In genomic region chr1:118498311-118498710, GRCm38 (mm10) we compare ENCODE assay signal across 8 mouse cellular contexts.
DNase-seq lines count a peak whose midpoint lies in the region; ATAC-seq and TF ChIP-seq lines count a peak whose summit lies in the region.

No protein-coding gene starts in this region.

- no peak for TF ChIP-seq POLR2A in testis, adult 2 months (IDR thresholded peaks at IDR 0.05; ENCODE audit: control insufficient read depth, low read depth, low read length)

- H3K4me2 ChIP-seq in heart, embryonic 15.5 days: no peak overlapping the region
- no peak overlapping the region for H3K4me2 ChIP-seq in liver, embryonic 14.5 days (ENCODE audit: low read depth)
- no peak overlapping the region for H3K4me2 ChIP-seq in neural tube, embryonic 12.5 days (replicated peaks)

- H3K27me3 ChIP-seq in E14TG2a.4 (ENCODE audit: insufficient read depth, low read length): no peaks in the 10 kb centered on the region
- H3K27me3 ChIP-seq in forebrain, embryonic 10.5 days (ENCODE audit: poor library complexity, severe bottlenecking): no peaks in the 10 kb centered on the region
- no peaks in the 10 kb centered on the region for H3K27me3 ChIP-seq in heart, embryonic 15.5 days
- H3K27me3 ChIP-seq in liver, embryonic 14.5 days (ENCODE audit: control insufficient read depth, insufficient read depth, low read length): no peaks in the 10 kb centered on the region
- H3K27me3 ChIP-seq in neural tube, embryonic 12.5 days (replicated peaks): no peaks in the 10 kb centered on the region
- no peaks in the 10 kb centered on the region for H3K27me3 ChIP-seq in testis, adult 2 months (ENCODE audit: control insufficient read depth, insufficient read depth, low read length)

- H3K36me3 ChIP-seq in E14TG2a.4 (ENCODE audit: insufficient read depth, low read length): peaks cover 55% of the 10 kb centered on the region
- peaks cover 61% of the 10 kb centered on the region for H3K36me3 ChIP-seq in forebrain, embryonic 10.5 days (replicated peaks)
- peaks cover 57% of the 10 kb centered on the region for H3K36me3 ChIP-seq in heart, embryonic 15.5 days
- peaks cover 15% of the 10 kb centered on the region for H3K36me3 ChIP-seq in liver, embryonic 14.5 days (replicated peaks; ENCODE audit: control insufficient read depth, insufficient read depth, low read depth)
- H3K36me3 ChIP-seq in neural tube, embryonic 12.5 days: peaks cover 56% of the 10 kb centered on the region
- peaks cover 2% of the 10 kb centered on the region for H3K36me3 ChIP-seq in testis, adult 2 months (ENCODE audit: control insufficient read depth, insufficient read depth, low read length)

- no peak overlapping the region for H3K9ac ChIP-seq in heart, embryonic 15.5 days
- H3K9ac ChIP-seq in liver, embryonic 14.5 days (replicated peaks): no peak overlapping the region
- no peak overlapping the region for H3K9ac ChIP-seq in neural tube, embryonic 12.5 days

- peak; percentile 76 for DNase-seq in c-Kit-positive CD71-negative TER-119-negative erythroid progenitor cells, embryonic 14.5 days (ENCODE audit: low read depth)
- DNase-seq in forebrain, embryonic 10.5 days (ENCODE audit: extremely low spot score, low spot score): peak; percentile 66
- peak; percentile 79 for DNase-seq in kidney, postnatal 14 days
- DNase-seq in liver, embryonic 14.5 days (ENCODE audit: low read depth in 3 of 3, low spot score in 3 of 3): peak; percentile 41 to 55 (median 50)

- no peaks in the 10 kb centered on the region for H3K4me1 ChIP-seq in E14TG2a.4 (replicated peaks; ENCODE audit: low read depth, low read length)
- peaks cover 13% of the 10 kb centered on the region for H3K4me1 ChIP-seq in forebrain, embryonic 10.5 days
- H3K4me1 ChIP-seq in heart, embryonic 15.5 days (replicated peaks): peaks cover 12% of the 10 kb centered on the region
- no peaks in the 10 kb centered on the region for H3K4me1 ChIP-seq in liver, embryonic 14.5 days (replicated peaks; ENCODE audit: control insufficient read depth in 2 of 2, insufficient read depth in 2 of 2, low read length in 1 of 2)
- H3K4me1 ChIP-seq in neural tube, embryonic 12.5 days: no peaks in the 10 kb centered on the region
- H3K4me1 ChIP-seq in testis, adult 2 months (ENCODE audit: control insufficient read depth, insufficient read depth, low read length): no peaks in the 10 kb centered on the region

- no peak overlapping the region for H3K4me3 ChIP-seq in E14TG2a.4 (replicated peaks; ENCODE audit: low read length)
- H3K4me3 ChIP-seq in forebrain, embryonic 10.5 days: no peak overlapping the region
- H3K4me3 ChIP-seq in heart, embryonic 15.5 days: no peak overlapping the region
- H3K4me3 ChIP-seq in liver, embryonic 14.5 days (ENCODE audit: insufficient read depth in 1 of 2, low read depth in 2 of 2, low read length in 2 of 2): no peak overlapping the region
- no peak overlapping the region for H3K4me3 ChIP-seq in neural tube, embryonic 12.5 days
- no peak overlapping the region; the same call in 1 of the 2 replicates for H3K4me3 ChIP-seq in testis, adult 2 months (ENCODE audit: control insufficient read depth, low read depth, low read length)

- H3K9me3 ChIP-seq in E14TG2a.4 (ENCODE audit: low read length): no peaks in the 10 kb centered on the region
- H3K9me3 ChIP-seq in forebrain, embryonic 10.5 days: no peaks in the 10 kb centered on the region
- H3K9me3 ChIP-seq in heart, embryonic 15.5 days (replicated peaks): no peaks in the 10 kb centered on the region
- no peaks in the 10 kb centered on the region for H3K9me3 ChIP-seq in liver, embryonic 14.5 days (ENCODE audit: control insufficient read depth, low read length)
- no peaks in the 10 kb centered on the region for H3K9me3 ChIP-seq in neural tube, embryonic 12.5 days

- H3K27ac ChIP-seq in forebrain, embryonic 10.5 days: no peak overlapping the region
- no peak overlapping the region for H3K27ac ChIP-seq in heart, embryonic 15.5 days
- no peak overlapping the region for H3K27ac ChIP-seq in liver, embryonic 14.5 days
- no peak overlapping the region for H3K27ac ChIP-seq in neural tube, embryonic 12.5 days
- H3K27ac ChIP-seq in testis, adult 2 months (ENCODE audit: control insufficient read depth, insufficient read depth, low read depth, low read length): no peak overlapping the region

- WGBS in forebrain, embryonic 10.5 days: 78% methylated on average over 5 of the region's 5 CpGs
- WGBS in heart, embryonic 15.5 days: 69% methylated on average over 5 of the region's 5 CpGs
- 48% methylated on average over 5 of the region's 5 CpGs for WGBS in liver, embryonic 14.5 days (ENCODE audit: insufficient replicate concordance)
- WGBS in neural tube, embryonic 12.5 days: 81% methylated on average over 5 of the region's 5 CpGs

- TF ChIP-seq CTCF in E14TG2a.4 (conservative IDR thresholded peaks at IDR 0.05; ENCODE audit: low read length): peak; percentile 89
- peak; percentile 95 for TF ChIP-seq CTCF in liver, embryonic 14.5 days (IDR thresholded peaks at IDR 0.05; ENCODE audit: low read depth)
- peak; percentile 86 for TF ChIP-seq CTCF in testis, adult 2 months (IDR thresholded peaks at IDR 0.05; ENCODE audit: control insufficient read depth, insufficient read depth, insufficient replicate concordance, low read depth, low read length)

- peak; percentile 56; the same call in 1 of the 2 replicates for ATAC-seq in heart, embryonic 15.5 days (replicated peaks; ENCODE audit: insufficient number of reproducible peaks, insufficient read depth, low FRiP score, low read depth)
- peak; percentile 71; the same call in 1 of the 2 replicates for ATAC-seq in liver, embryonic 14.5 days (ENCODE audit: insufficient read depth)
- peak; percentile 79 for ATAC-seq in neural tube, embryonic 12.5 days (ENCODE audit: low FRiP score, low read depth)

- no peak for TF ChIP-seq EP300 in liver, embryonic 14.5 days (IDR thresholded peaks at IDR 0.05; ENCODE audit: low read depth)
